Mouse (Mus musculus): ENCODE measurements around the gene Clmn. TPM values are rescaled to one million over a fixed set of nuclear protein-coding genes. Genes with fewer than 3 reads are reported as not detected.
"Not testable (repeated sequence)": the region's sequence is repeated elsewhere in the genome, so short reads cannot be mapped to it uniquely, and the experiment has no call there.

Gene Clmn
- total RNA-seq, 2 experiments from 2014 or later = 1.8 to 3.2 TPM

GRCm38 (mm10) chr12:104844989-104845388 lies 19.9 kb downstream of the Clmn start:
- intact Hi-C loops (cut with DNase I) = loop anchor here (5.0 to 10.0 kb wide), 2 partner anchors 92 to 190 kb away; partner anchors contain the start of gene Glrx5
- no peak for DNase-seq

- intact Hi-C loops (cut with DNase I) = loop anchor here (5.0 to 10.0 kb wide), 2 partner anchors 93 to 191 kb away; partner anchors contain the start of gene Glrx5
Observed at GRCm38 (mm10) chr12:104844279-104844678, 20.6 kb downstream of the Clmn start.

GRCm38 (mm10) chr12:104841256-104841655 lies 23.6 kb downstream of the Clmn start:
- intact Hi-C loops (cut with DNase I) = loop anchor here (5.0 to 10.0 kb wide), 2 partner anchors 96 to 194 kb away; partner anchors contain the start of gene Glrx5
- no peak for DNase-seq

More at GRCm38 (mm10) chr12:104844279-104844678, 20.6 kb downstream of the Clmn start:
- DNase-seq = no peak

DNA sequence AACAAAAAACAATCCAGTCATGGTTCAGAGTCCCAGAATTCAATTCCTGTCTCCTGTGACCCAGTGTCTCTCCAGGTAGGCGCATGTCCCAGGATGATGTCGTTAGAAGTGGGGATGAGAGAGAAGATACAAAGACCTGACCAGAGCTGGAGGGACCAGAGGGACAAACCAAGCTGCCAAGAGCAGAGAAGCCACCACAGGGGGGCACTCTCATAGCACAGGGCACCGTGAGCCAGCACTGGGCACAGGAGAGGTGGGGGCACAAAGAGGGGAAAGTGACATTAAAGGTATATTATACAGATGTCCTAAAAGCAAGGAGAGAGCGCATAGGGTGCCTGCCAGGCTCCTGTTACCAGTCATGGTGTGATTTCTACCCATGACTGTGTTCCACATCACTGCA lies 25.9 kb downstream of the Clmn start:
- DNase-seq = peak in 1 of 2 experiments; percentile 35
- intact Hi-C loops (cut with DNase I) = no loop called here

GRCm38 (mm10) chr12:104838462-104838861 lies 26.4 kb downstream of the Clmn start:
- intact Hi-C loops (cut with DNase I) = no loop called here
- DNase-seq = no peak

- no peak for DNase-seq
- intact Hi-C loops (cut with DNase I) = no loop called here
Observed at GRCm38 (mm10) chr12:104837957-104838401, 26.9 kb downstream of the Clmn start.

GRCm38 (mm10) chr12:104837111-104837837 lies 27.6 kb downstream of the Clmn start:
- intact Hi-C loops (cut with DNase I) = no loop called here
- peak in 1 of 2 experiments; percentile 26 for DNase-seq

GRCm38 (mm10) chr12:104836230-104836629 lies 28.6 kb downstream of the Clmn start:
- intact Hi-C loops (cut with DNase I) = no loop called here
- DNase-seq = no peak

DNA sequence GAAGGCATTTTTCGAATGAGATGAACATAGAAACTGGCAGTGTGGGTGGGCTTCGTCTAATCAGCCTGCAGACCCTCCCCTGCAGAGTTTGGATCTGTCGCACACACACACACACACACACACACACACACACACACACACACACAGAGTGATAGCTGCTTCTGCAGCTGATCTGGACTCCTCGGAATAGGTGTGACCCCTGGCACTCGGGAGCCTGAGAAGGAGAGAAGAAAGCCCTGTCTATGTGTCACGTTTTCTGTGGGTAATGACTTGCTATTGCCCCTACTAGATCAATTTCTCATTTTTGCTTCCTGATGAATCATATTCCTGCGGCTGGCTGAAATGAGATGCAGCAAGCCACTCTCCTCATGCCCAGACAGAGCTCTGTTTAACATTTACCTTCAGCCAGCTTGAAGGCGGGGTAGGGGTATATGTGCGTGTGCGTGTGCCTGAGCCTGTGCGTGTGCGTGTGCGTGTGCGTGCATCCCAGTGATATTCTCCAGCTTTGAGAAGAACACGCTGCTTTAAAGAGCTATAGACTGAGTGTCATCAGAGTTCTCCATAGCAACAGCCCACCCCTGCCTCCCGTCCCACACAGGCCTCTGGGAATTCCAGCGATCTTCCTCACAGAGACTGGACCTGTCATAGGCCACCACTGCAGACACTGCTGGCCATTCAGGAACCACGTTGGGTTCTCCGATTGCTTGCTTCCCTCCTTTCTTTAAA lies 29.3 kb downstream of the Clmn start:
- intact Hi-C loops (cut with DNase I) = no loop called here

GRCm38 (mm10) chr12:104834772-104835171 lies 30.1 kb downstream of the Clmn start:
- DNase-seq = no peak
- intact Hi-C loops (cut with DNase I) = no loop called here

More for the DNA sequence above, 29.3 kb downstream of the Clmn start:
- DNase-seq = no peak

DNA sequence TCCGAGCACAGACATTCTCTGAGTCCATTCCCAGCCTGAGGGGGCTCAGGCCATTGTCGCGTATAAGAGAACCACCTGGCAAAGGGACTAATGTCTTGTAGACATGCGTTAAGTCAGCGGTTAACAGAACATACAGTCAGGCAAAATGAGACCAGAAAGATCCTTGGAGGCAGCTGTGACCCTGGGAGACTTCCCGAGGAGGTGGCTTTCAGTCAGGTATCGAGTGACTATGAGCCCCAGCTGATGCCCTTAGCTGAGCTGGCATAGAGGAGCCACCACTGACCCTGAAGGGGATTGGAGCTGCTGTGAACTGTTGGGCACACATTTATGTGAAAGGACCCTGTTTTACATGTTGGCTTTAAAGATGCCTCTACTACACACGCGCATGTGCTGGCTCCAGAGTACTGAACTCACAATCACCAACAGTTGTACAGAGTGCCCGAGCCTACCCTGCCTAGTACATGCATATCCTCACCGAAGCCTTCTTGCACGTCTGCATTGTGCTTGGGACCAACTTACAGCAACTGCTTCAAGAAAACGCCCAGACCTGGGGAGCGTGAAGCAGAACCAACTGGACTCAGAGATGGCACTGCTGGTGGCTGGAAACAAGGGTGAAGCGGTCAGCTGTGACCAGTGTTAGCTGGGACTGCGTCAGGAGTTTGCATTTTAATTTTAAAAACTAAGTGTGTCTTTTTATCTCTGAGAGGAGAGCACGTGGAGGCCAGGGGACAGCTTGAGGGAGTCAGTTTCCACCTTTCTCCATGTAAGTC lies 34.0 kb downstream of the Clmn start:
- intact Hi-C loops (cut with DNase I) = no loop called here
- no peak for DNase-seq

DNA sequence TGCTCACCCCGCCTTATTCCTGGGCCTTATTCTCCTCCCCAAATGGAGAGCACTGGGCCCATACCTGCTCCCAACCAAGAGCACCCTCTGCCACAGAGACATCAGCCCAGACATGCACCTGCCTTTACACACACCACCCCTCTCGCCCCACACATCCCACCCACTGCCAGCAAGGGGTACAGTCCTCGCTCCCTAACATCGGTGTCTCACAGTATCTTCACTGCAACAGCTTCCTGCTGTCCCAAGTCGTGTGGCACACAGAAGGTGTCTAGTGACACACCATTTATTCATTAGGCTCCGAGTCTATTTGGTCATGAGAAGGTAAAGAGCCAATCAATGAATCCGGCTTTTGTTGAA lies 34.6 kb downstream of the Clmn start:
- intact Hi-C loops (cut with DNase I) = no loop called here
- DNase-seq = no peak

DNA sequence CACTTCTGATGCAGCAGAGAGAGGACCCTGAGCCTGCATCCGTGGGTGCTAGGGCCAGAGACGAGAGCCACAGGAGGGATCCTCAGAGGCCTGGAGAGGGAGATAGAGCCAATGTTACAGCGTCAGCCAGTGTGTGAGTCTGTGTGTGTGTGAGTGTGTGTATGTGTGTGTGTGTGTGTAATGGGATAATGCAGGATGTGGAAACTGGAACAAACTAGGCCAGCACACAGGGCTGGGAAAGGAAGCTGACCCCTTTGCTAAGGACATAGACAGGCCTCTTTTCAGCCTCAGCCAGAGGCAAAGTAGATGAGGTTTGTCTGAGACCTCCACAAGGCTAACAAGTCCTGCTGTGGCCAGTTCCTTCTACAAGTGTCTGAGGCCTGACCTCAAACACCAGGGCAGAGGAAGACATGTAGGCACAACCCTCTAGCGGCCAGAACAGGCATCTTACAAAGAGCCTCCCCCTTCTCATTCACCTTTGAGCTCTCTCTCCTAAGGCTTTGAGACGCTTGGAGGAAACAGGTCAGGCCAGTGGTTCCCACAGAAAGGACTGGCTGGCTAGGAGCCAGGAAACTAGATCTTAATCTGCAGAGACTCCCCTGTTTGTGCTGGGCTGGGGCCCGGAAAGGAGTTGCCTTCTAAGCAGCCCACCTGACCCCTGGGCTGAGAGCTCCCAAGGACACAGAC lies 35.1 kb downstream of the Clmn start:
- intact Hi-C loops (cut with DNase I) = no loop called here
- DNase-seq = peak; percentile 62 to 69

GRCm38 (mm10) chr12:104828986-104829385 lies 35.9 kb downstream of the Clmn start:
- intact Hi-C loops (cut with DNase I); DNase-seq: not testable (repeated sequence)

DNA sequence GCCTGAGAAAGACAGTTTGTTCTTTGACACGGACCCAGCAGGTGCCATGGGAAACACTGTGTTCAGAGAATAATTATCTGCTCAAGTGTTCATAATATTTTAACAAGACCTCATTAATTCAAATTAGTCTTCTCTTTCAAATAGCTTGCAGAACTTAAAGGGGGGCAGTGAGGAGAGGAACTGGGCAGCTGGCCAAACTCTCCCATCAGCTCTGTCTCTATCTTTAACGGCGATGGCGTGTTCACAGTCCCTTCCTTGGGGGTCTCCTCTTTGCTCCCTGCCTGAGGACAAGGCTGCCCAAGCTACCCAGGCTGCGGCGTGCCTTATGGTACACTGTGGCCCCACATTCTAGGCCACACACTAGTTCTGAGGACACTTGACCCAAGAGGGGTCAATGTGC lies 37.2 kb downstream of the Clmn start:
- DNase-seq = no peak
- intact Hi-C loops (cut with DNase I) = no loop called here

DNA sequence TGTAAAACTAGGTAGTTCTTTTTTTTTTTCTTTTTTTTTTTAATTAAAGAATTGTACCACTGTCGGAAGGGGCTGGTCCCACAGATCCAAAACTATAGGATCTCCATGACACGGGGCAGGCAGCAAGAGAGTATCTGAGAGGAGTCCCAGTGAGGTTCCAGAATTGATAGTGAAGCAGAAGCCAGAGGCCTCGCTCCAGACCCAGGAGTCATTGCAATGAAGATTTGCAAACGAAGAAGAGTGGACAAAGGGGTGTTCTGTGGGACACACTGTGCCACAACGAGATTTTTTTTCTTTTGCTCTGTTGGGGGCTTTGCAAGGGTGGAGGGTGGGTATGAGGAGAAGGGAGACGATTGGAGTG lies 40.0 kb downstream of the Clmn start:
- no peak for DNase-seq
- intact Hi-C loops (cut with DNase I) = loop anchor here (5.0 kb wide), 1 partner anchor 58 kb away; no protein-coding TSS in a partner anchor

GRCm38 (mm10) chr12:104824244-104824906 lies 40.5 kb downstream of the Clmn start:
- peak; percentile 76 to 83 for DNase-seq
- intact Hi-C loops (cut with DNase I) = loop anchor here (5.0 kb wide), 1 partner anchor 57 kb away; no protein-coding TSS in a partner anchor

- no peak for DNase-seq
- intact Hi-C loops (cut with DNase I) = loop anchor here (5.0 kb wide), 1 partner anchor 56 kb away; no protein-coding TSS in a partner anchor
Observed at GRCm38 (mm10) chr12:104823722-104824121, 41.2 kb downstream of the Clmn start.

GRCm38 (mm10) chr12:104822838-104823599 lies 41.9 kb downstream of the Clmn start:
- DNase-seq = no peak
- intact Hi-C loops (cut with DNase I) = loop anchor here (5.0 kb wide), 1 partner anchor 56 kb away; no protein-coding TSS in a partner anchor

Measured in heart, postnatal 36 days (tissue).